Mouse (Mus musculus) brain, embryonic 14.5 days (tissue): ENCODE results near the gene Tmem198.

Experiments
- CTCF ChIP-seq: fragments of 200-500 bp; IDR thresholded peaks from 2 replicates; pipeline ENCODE4 v1.5.1; 2012; ENCODE audit warnings: inconsistent platforms, mild to moderate bottlenecking, moderate library complexity, borderline replicate concordance; ENCODE audit not compliant: insufficient read depth, insufficient read length; ENCODE audit errors: extremely low read depth
- POLR2A ChIP-seq: fragments of 200-500 bp; IDR thresholded peaks from 2 replicates; pipeline ENCODE4 v1.6.1; 2012; ENCODE audit warnings: mild to moderate bottlenecking, inconsistent platforms, borderline replicate concordance; ENCODE audit not compliant: poor library complexity, insufficient read depth, insufficient read length, severe bottlenecking; ENCODE audit errors: extremely low read depth

DNA sequence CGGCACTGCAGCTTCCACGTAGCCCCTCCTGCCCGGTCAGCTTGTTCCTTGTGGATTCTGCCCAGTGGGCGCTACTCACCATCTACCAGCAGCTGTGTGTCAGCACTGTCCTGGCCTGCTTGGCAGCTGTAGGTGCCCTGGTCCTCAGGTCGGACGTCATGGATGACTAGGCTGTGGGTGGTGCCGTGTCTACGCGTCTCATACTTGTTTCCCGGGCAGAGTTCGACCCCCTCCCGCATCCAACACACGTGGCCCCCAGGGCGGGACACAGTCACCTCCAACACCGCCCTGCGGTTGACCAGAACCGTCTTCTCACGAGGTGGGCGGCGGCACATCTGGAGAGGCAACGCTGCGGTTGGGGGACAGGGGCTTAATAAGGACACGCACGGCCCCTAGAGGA lies 7.2 kb downstream of the Tmem198 start:
- TF ChIP-seq POLR2A (no peak), CTCF (no peak)
